Mouse (Mus musculus) CD4-positive helper T cell, adult 2 months (primary cell): ENCODE data around the gene Fam187b.

Experiments used
- DNase-seq: peaks from one replicate; pipeline ENCODE4 v3.0.0-alpha.2; 2012; ENCODE audit warnings: low read depth, missing footprints, low spot score

Gene Fam187b

GRCm38 (mm10) chr7:31008889-31009288, 35.3 kb downstream of the Fam187b start:
- no peak for DNase-seq

- DNase-seq: no peak
These were observed 39.4 kb downstream of the Fam187b start for GRCm38 (mm10) chr7:31012971-31013370.

GRCm38 (mm10) chr7:31017104-31017901, 43.7 kb downstream of the Fam187b start:
- DNase-seq: no peak

GRCm38 (mm10) chr7:31028609-31029008, 55.0 kb downstream of the Fam187b start:
- peak; percentile 67 for DNase-seq

- DNase-seq: peak; percentile 40
These were observed 57.1 kb downstream of the Fam187b start for GRCm38 (mm10) chr7:31030717-31031116.

GRCm38 (mm10) chr7:31031731-31032130, 58.1 kb downstream of the Fam187b start:
- DNase-seq: peak; percentile 74

- peak; percentile 83 for DNase-seq
These were observed 60.0 kb downstream of the Fam187b start for GRCm38 (mm10) chr7:31033409-31034165.

GRCm38 (mm10) chr7:31034789-31035188, 61.2 kb downstream of the Fam187b start:
- peak; percentile 83 for DNase-seq

GRCm38 (mm10) chr7:31035291-31035690, 61.7 kb downstream of the Fam187b start:
- DNase-seq: no peak

- peak; percentile 73 for DNase-seq
These were observed 63.3 kb downstream of the Fam187b start for GRCm38 (mm10) chr7:31036917-31037316.

GRCm38 (mm10) chr7:31037675-31038074, 64.1 kb downstream of the Fam187b start:
- peak; percentile 71 for DNase-seq

- no peak for DNase-seq
These were observed 65.4 kb downstream of the Fam187b start for GRCm38 (mm10) chr7:31039011-31039410.
